Mouse (Mus musculus) thymus, adult 2 months (tissue): ENCODE data around the gene Alg12.

Experiments
- CTCF ChIP-seq: fragments of 200-500 bp; IDR thresholded peaks from 2 replicates; pipeline ENCODE4 v1.5.1; 2012; ENCODE audit warnings: mild to moderate bottlenecking, control low read depth, low read length, moderate library complexity, borderline replicate concordance; ENCODE audit not compliant: control insufficient read depth, poor library complexity, insufficient read depth; ENCODE audit errors: extremely low read depth
- POLR2A ChIP-seq: fragments of 200-500 bp; IDR thresholded peaks from 2 replicates; pipeline ENCODE4 v1.6.1; 2012; ENCODE audit warnings: mild to moderate bottlenecking, low read length, control low read depth, moderate library complexity; ENCODE audit not compliant: control insufficient read depth, poor library complexity, insufficient read depth; ENCODE audit errors: extremely low read depth

DNA sequence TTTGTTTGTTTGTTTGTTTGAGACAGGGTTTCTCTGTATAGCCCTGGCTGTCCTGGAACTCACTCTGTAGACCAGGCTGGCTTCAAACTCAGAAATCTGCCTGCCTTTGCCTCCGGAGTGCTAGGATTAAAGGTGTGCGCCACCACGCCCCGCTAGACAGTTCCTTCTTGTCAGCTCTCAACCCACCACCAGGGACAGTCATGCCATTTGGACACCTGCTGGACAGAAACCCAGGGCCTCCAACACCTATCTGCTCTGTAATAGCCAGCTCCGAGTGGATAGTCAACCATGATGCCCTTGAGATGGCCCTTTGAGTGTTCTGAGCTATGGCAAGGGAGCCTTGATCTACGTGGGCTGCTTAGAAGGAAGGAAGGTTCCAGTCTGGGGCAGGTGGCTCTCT, 16.9 kb upstream of the Alg12 start:
- TF ChIP-seq CTCF (no peak), POLR2A (no peak)
